Mouse (Mus musculus) CH12.LX (cell line): Measurements from ENCODE around the gene Slc39a9. TPM values are rescaled to one million over a fixed set of nuclear protein-coding genes. Genes with fewer than 3 reads are reported as not detected.

ENCODE experiments used
- DNase-seq: peaks from one replicate; pipeline ENCODE4 v3.0.0-alpha.2; 2013; ENCODE audit errors: extremely low read depth
- H3K27ac ChIP-seq: 2 replicates; pipeline ENCODE4 v1.5.1; 2012; ENCODE audit warnings: low read depth, mild to moderate bottlenecking, control low read depth, moderate library complexity; ENCODE audit not compliant: insufficient read depth
- H3K27me3 ChIP-seq: replicated peaks from 2 replicates; pipeline ENCODE3; 2012; ENCODE audit warnings: inconsistent platforms
- H3K36me3 ChIP-seq, 2 experiments: replicated peaks in 1 of 2; 2 replicates each; pipeline versions ENCODE3 to v1.6.1; 2012; ENCODE audit warnings: inconsistent platforms in 1 of 2, low read length in 1 of 2, mild to moderate bottlenecking in 1 of 2, mixed read lengths in 1 of 2, moderate library complexity in 1 of 2; ENCODE audit not compliant: control insufficient read depth in 1 of 2, insufficient read depth in 1 of 2
- H3K4me1 ChIP-seq, 2 experiments: 2 replicates each; pipeline ENCODE4 v1.6.1; 2012; ENCODE audit warnings: inconsistent platforms in 1 of 2, moderate library complexity in 1 of 2; ENCODE audit not compliant: insufficient read depth in 2 of 2, control insufficient read depth in 1 of 2
- H3K4me2 ChIP-seq: 2 replicates; pipeline ENCODE4 v1.6.1; 2012; ENCODE audit warnings: low read depth, mild to moderate bottlenecking, control low read depth; ENCODE audit not compliant: poor library complexity, insufficient read depth, severe bottlenecking
- H3K4me3 ChIP-seq, 3 experiments: fragments of 150-350 bp in 1 of 3; sonication (generic) in 1 of 3; replicated peaks in 1 of 3; 2 replicates each; pipeline versions ENCODE3 to v1.5.1; 2011 to 2012; ENCODE audit warnings: low read depth in 2 of 3, low read length in 2 of 3, mild to moderate bottlenecking in 2 of 3, moderate library complexity in 2 of 3, control low read depth in 1 of 3, improper control_type of control experiment in 1 of 3, inconsistent platforms in 1 of 3, mixed read lengths in 1 of 3; ENCODE audit not compliant: poor library complexity in 1 of 3
- H3K79me2 ChIP-seq: replicated peaks from 2 replicates; pipeline ENCODE4 v1.6.1; 2012; ENCODE audit warnings: mild to moderate bottlenecking, moderate library complexity; ENCODE audit not compliant: control insufficient read depth, poor library complexity, insufficient read depth, severe bottlenecking; ENCODE audit errors: extremely low read depth
- H3K9ac ChIP-seq: 2 replicates; pipeline ENCODE4 v1.6.1; 2012; ENCODE audit warnings: low read depth, mild to moderate bottlenecking, control low read depth, moderate library complexity; ENCODE audit not compliant: insufficient read depth
- H3K9me3 ChIP-seq: replicated peaks from 2 replicates; pipeline ENCODE3; 2012; ENCODE audit warnings: low read length, inconsistent platforms, mixed read lengths
- CHD1 ChIP-seq: IDR thresholded peaks from 2 replicates; pipeline ENCODE4 v1.6.1; 2012; ENCODE audit warnings: low read depth, low read length, improper control_type of control experiment, inconsistent platforms
- CTCF ChIP-seq, 2 experiments: IDR thresholded peaks in 1 of 2; conservative IDR thresholded peaks in 1 of 2; 2 replicates each; pipeline ENCODE4 v1.5.1; 2011 to 2012; ENCODE audit warnings: low read depth in 2 of 2, low read length in 2 of 2, improper control_type of control experiment in 1 of 2, inconsistent platforms in 1 of 2, mild to moderate bottlenecking in 1 of 2, moderate library complexity in 1 of 2
- E2F4 ChIP-seq: IDR thresholded peaks from 2 replicates; pipeline ENCODE4 v1.6.1; 2011; ENCODE audit warnings: low read depth, low read length, improper control_type of control experiment; ENCODE audit not compliant: insufficient replicate concordance
- ELF1 ChIP-seq: IDR thresholded peaks from 2 replicates; pipeline ENCODE4 v1.6.1; 2014; ENCODE audit warnings: low read depth, mild to moderate bottlenecking, inconsistent platforms, low read length, improper control_type of control experiment
- EP300 ChIP-seq: IDR thresholded peaks from 2 replicates; pipeline ENCODE4 v1.6.1; 2011; ENCODE audit warnings: low read length, improper control_type of control experiment
- HCFC1 ChIP-seq: IDR thresholded peaks from 2 replicates; pipeline ENCODE4 v1.6.1; 2012; ENCODE audit warnings: low read depth, mild to moderate bottlenecking, inconsistent platforms, low read length, improper control_type of control experiment
- JUN ChIP-seq: IDR thresholded peaks from 2 replicates; pipeline ENCODE4 v1.6.1; 2011; ENCODE audit warnings: low read depth, mild to moderate bottlenecking, low read length, improper control_type of control experiment, moderate library complexity; ENCODE audit not compliant: insufficient read depth
- JUND ChIP-seq: conservative IDR thresholded peaks from 2 replicates; pipeline ENCODE4 v1.6.1; 2011; ENCODE audit warnings: low read depth, low read length, improper control_type of control experiment
- KAT2A ChIP-seq: IDR thresholded peaks from 2 replicates; pipeline ENCODE4 v1.6.1; 2012; ENCODE audit warnings: low read length, improper control_type of control experiment, inconsistent platforms; ENCODE audit not compliant: insufficient replicate concordance
- MAFK ChIP-seq: IDR thresholded peaks from 2 replicates; pipeline ENCODE4 v1.6.1; 2011; ENCODE audit warnings: low read length, improper control_type of control experiment; ENCODE audit not compliant: insufficient replicate concordance
- MAX ChIP-seq: IDR thresholded peaks from 2 replicates; pipeline ENCODE4 v1.6.1; 2011; ENCODE audit warnings: low read length, improper control_type of control experiment
- MAZ ChIP-seq: IDR thresholded peaks from 2 replicates; pipeline ENCODE4 v1.6.1; 2012; ENCODE audit warnings: low read depth, mild to moderate bottlenecking, inconsistent platforms, low read length, improper control_type of control experiment, moderate library complexity
- MEF2A ChIP-seq: IDR thresholded peaks from 2 replicates; pipeline ENCODE4 v1.6.1; 2014; ENCODE audit warnings: low read depth, mild to moderate bottlenecking, inconsistent platforms, low read length, improper control_type of control experiment, borderline replicate concordance
- MYC ChIP-seq: IDR thresholded peaks from 2 replicates; pipeline ENCODE4 v1.6.1; 2011; ENCODE audit warnings: low read depth, mild to moderate bottlenecking, improper control_type of control experiment, low read length
- NELFE ChIP-seq: IDR thresholded peaks from 2 replicates; pipeline ENCODE4 v1.6.1; 2011; ENCODE audit warnings: low read depth, low read length, improper control_type of control experiment
- NRF1 ChIP-seq: IDR thresholded peaks from 2 replicates; pipeline ENCODE4 v1.6.1; 2014; ENCODE audit warnings: low read depth, mild to moderate bottlenecking, inconsistent platforms, low read length, improper control_type of control experiment, moderate library complexity
- PAX5 ChIP-seq: IDR thresholded peaks from 2 replicates; pipeline ENCODE4 v1.6.1; 2012; ENCODE audit warnings: low read length, inconsistent platforms, mixed read lengths
- POLR2A ChIP-seq: IDR thresholded peaks from 2 replicates; pipeline ENCODE4 v1.6.1; 2011; ENCODE audit warnings: low read depth, mild to moderate bottlenecking, improper control_type of control experiment, low read length
- TBP ChIP-seq: conservative IDR thresholded peaks from 2 replicates; pipeline ENCODE4 v1.6.1; 2011; ENCODE audit warnings: low read depth, low read length, improper control_type of control experiment
- TCF12 ChIP-seq: IDR thresholded peaks from 2 replicates; pipeline ENCODE4 v1.6.1; 2014; ENCODE audit warnings: low read depth, mild to moderate bottlenecking, inconsistent platforms, low read length, improper control_type of control experiment
- USF1 ChIP-seq: IDR thresholded peaks from 2 replicates; pipeline ENCODE4 v1.6.1; 2014; ENCODE audit warnings: low read depth, mild to moderate bottlenecking, inconsistent platforms, low read length, improper control_type of control experiment
- ZC3H11A ChIP-seq: IDR thresholded peaks from 2 replicates; pipeline ENCODE4 v1.6.1; 2012; ENCODE audit warnings: low read depth, mild to moderate bottlenecking, inconsistent platforms, low read length, improper control_type of control experiment
- ZKSCAN1 ChIP-seq: IDR thresholded peaks from 2 replicates; pipeline ENCODE4 v1.6.1; 2012; ENCODE audit warnings: low read depth, inconsistent platforms, low read length, improper control_type of control experiment, borderline replicate concordance
- ZMIZ1 ChIP-seq: IDR thresholded peaks from 2 replicates; pipeline ENCODE4 v1.6.1; 2012; ENCODE audit warnings: low read depth, mild to moderate bottlenecking, inconsistent platforms, low read length, improper control_type of control experiment
- dilution Hi-C: fragments of 300-500 bp; cut with MboI; formaldehyde crosslinking; loops from 2 replicates; pipeline ENCODE4 v1.14.3; 2020; ENCODE audit warnings: low sequenced_read_pairs; ENCODE audit not compliant: extremely low pct_unique_long_range_greater_than_20kb, extremely low pct_ligation_motif_present
- in situ Hi-C: fragments of 300-500 bp; cut with MboI; formaldehyde crosslinking; loops from 3 replicates; pipeline ENCODE4 v1.14.3; 2019; ENCODE audit warnings: low sequenced_read_pairs, low pct_ligation_motif_present, low pct_unique_long_range_greater_than_20kb, mixed read lengths
- polyA plus RNA-seq: library from polyadenylated mRNA; unstranded; fragments of >175 nt; gene quantifications from 2 replicates; pipeline ENCODE4 v1.2.1, GENCODE M21; 2012; ENCODE audit warnings: low read depth; ENCODE audit not compliant: insufficient read length
- total RNA-seq, 2 experiments: library from RNA; depleted of rRNA; stranded (reverse); fragments of 300-350 nt in 1 of 2; fragments of >200 nt in 1 of 2; gene quantifications; 2 replicates each; pipeline ENCODE4 v1.2.3; 2012 to 2014

The Slc39a9 gene
- total and polyA plus RNA-seq, 3 experiments = 8.0 to 17.1 (median 9.1) TPM

DNA sequence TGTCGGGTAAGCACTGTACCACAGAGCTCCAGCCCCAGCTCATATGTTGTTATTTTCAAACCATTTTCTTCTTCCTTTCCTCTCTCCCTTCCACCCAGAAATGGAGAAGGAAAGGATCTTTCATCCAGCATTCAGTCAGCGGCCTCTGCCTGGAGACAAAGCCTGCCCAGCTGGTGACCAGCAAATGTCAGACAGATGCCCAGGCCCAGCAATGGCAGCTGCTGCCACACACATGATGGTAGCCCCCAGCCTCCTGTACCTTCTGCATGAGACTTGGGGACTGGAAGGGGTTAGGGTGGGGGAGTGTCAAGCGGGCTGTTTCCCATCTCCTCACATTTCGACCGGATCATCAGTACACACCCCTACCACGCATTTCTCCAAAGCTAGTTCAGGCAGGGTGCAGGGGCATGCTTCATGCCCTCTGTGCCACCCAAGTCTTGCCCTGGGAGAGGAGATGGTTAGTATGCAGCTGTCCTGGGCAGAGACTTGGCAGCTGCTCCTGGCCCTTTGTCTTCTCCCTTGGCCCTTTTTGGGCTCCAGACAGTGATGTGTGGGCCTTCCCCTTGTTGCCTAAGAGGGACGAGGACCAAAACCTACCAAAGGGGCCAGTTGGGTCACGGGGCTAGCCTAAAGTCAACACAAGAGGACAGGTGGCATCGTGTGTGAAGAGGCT is 42.0 kb upstream of the Slc39a9 start:
- Histone ChIP-seq H3K27ac (no peak overlapping the region), H3K79me2 (no peaks in the 10 kb centered on the region), H3K4me3 (no peak overlapping the region), H3K9me3 (no peaks in the 10 kb centered on the region)
- no peak for TF ChIP-seq PAX5
- TF ChIP-seq TCF12 = no peak
- no peak for TF ChIP-seq NRF1
- TF ChIP-seq TBP = no peak
- TF ChIP-seq MAZ = no peak
- no peak for TF ChIP-seq CTCF (conservative IDR thresholded peaks at IDR 0.05 in 1 of 2, IDR thresholded peaks at IDR 0.05 in 1 of 2; ENCODE audit: low read depth in 2 of 2, low read length in 2 of 2)
- no peak for TF ChIP-seq MAX
- TF ChIP-seq KAT2A = no peak
- TF ChIP-seq MYC = no peak
- no peak for TF ChIP-seq MEF2A
- TF ChIP-seq JUN = no peak
- no peak for TF ChIP-seq EP300
- TF ChIP-seq ZMIZ1 = no peak
- TF ChIP-seq POLR2A = no peak
- no peak for TF ChIP-seq HCFC1
- no peak for TF ChIP-seq ELF1
- no peak for TF ChIP-seq USF1
- no peak for TF ChIP-seq JUND
- TF ChIP-seq ZC3H11A = no peak
- TF ChIP-seq, all 38 proteins: peak for 0
- Histone ChIP-seq H3K36me3 (no peaks in the 10 kb centered on the region), H3K4me1 (peaks cover 0 to 3% of the 10 kb centered on the region in 2 experiments; a peak in 3 of 4 replicates), H3K9ac (no peak overlapping the region), H3K27me3 (peaks cover 2% of the 10 kb centered on the region), H3K4me2 (no peak overlapping the region)
- in situ Hi-C loops (no loop called here), dilution Hi-C loops (no loop called here)
- DNase-seq = no peak

DNA sequence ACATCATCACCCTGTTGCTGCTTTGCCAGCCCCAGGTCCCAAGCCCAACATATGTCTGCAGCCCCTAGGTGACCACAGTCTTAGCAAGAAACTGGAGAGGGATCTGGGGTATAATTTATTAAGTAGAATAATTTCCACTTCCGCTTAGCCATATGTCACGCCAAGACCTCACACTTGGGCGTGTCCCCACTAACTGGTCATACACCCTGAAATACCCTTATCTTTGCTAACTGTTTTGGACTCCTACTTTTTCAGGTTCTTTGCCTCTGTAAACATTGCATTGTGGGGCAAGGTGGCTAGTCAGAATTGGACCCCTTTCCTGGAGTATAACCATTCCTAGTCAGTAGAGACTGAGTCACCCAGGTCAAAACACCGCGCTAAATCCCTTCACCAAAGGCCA is 41.3 kb upstream of the Slc39a9 start:
- H3K4me3 ChIP-seq = no peak overlapping the region
- no peaks in the 10 kb centered on the region for H3K36me3 ChIP-seq
- no peak overlapping the region for H3K27ac ChIP-seq
- in situ Hi-C loops (no loop called here), dilution Hi-C loops (no loop called here)
- no peak for DNase-seq
- TF ChIP-seq HCFC1 (no peak), NELFE (no peak), CTCF (conservative IDR thresholded peaks at IDR 0.05 in 1 of 2, IDR thresholded peaks at IDR 0.05 in 1 of 2; ENCODE audit: low read depth in 2 of 2, low read length in 2 of 2) (no peak), MAFK (no peak), CHD1 (no peak), E2F4 (no peak), ELF1 (no peak), EP300 (no peak), USF1 (no peak), ZKSCAN1 (no peak)
- H3K9ac ChIP-seq = no peak overlapping the region
- H3K79me2 ChIP-seq = no peaks in the 10 kb centered on the region
- H3K4me2 ChIP-seq = no peak overlapping the region
- H3K9me3 ChIP-seq = no peaks in the 10 kb centered on the region
- H3K4me1 ChIP-seq = peaks cover 0 to under 1% of the 10 kb centered on the region in 2 experiments; a peak in 3 of 4 replicates
- peaks cover 2% of the 10 kb centered on the region for H3K27me3 ChIP-seq
